Mouse (Mus musculus): ENCODE measurements around the gene Bak1. TPM values are rescaled to one million over a fixed set of nuclear protein-coding genes. Genes with fewer than 3 reads are reported as not detected.
"Not testable (repeated sequence)": the region's sequence is repeated elsewhere in the genome, so short reads cannot be mapped to it uniquely, and the experiment has no call there.

The Bak1 gene
- polyA plus RNA-seq, 1 experiment from 2014 or later: 3.5 TPM

DNA sequence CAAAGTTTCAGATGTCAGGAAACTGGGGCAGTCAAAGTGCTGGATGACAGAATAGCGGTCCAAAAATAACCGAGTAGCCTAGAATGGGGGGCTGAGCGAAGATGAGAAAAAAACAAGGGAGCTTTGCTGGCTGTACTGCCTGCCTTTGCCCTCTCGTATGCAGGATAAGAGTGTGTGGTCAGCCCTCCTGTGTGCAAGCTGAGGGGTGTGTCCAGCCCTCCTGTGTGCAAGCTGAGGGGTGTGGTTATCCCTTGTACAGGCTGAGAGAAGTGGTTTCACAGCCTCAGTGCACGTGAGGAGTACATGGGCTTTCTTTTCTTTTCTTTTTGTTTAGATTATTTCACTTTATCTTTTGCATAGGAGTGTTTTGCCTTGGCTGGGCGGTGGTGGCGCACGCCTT is 33.2 kb downstream of the Bak1 start:
- WGBS: 78% methylated on average over 8 of the region's 8 CpGs
- no peaks in the 10 kb centered on the region for H3K27me3 ChIP-seq
- no peaks in the 10 kb centered on the region for H3K4me1 ChIP-seq
- ATAC-seq (ENCODE audit: low FRiP score): no peak
- no peaks in the 10 kb centered on the region for H3K9me3 ChIP-seq (replicated peaks)
- no peak overlapping the region for H3K27ac ChIP-seq
- H3K4me3 ChIP-seq: no peak overlapping the region
- no peak overlapping the region for H3K4me2 ChIP-seq (replicated peaks)
- H3K36me3 ChIP-seq: no peaks in the 10 kb centered on the region
- no peak overlapping the region for H3K9ac ChIP-seq

DNA sequence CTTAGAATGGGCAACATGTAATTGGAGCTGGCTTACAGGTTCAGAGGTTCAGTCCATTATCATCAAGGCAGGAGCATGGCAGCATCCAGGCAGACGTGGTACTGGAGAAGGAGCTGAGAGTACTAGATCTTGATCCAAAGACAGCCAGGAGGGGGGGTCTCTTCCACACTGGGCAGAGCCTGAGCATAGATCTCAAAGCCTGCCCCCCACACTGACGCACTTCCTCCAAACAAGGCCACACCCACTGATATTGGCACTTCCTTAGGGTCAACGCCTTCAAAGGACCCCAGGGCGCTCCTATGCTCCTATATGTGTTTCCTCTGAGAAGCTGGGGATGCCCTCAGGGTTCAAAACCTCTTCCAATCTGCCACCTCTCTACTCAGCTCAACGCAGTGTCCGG is 33.8 kb downstream of the Bak1 start:
- Histone ChIP-seq H3K4me2 (replicated peaks) (no peak overlapping the region), H3K9ac (no peak overlapping the region), H3K9me3 (replicated peaks) (no peaks in the 10 kb centered on the region), H3K4me3 (no peak overlapping the region), H3K4me1 (no peaks in the 10 kb centered on the region), H3K27ac (no peak overlapping the region), H3K36me3 (no peaks in the 10 kb centered on the region), H3K27me3 (no peaks in the 10 kb centered on the region)
- no peak for ATAC-seq (ENCODE audit: low FRiP score)
- WGBS: 79% methylated on average over 6 of the region's 6 CpGs

DNA sequence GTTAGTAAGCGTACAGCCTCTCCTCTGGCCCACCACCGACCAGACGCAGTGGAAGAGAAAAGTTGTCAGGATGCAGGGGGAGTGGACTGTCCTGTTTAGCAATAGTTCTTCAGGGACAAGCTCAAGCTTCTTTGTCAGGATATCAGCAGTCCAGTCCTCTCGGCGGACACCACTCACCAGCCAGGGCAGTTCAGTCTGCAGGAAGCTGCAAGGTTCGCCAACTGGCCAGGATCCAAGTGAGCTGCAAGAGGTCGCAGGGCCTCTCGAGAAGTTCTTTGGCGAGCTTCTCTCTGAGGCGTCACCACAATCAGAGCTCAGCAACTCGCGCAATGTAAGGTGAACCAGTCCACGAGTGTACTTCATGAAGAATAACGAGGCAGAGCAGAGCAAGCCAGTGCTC is 34.4 kb downstream of the Bak1 start:
- WGBS: 88% methylated on average over 14 of the region's 14 CpGs
- no peaks in the 10 kb centered on the region for H3K9me3 ChIP-seq (replicated peaks)

DNA sequence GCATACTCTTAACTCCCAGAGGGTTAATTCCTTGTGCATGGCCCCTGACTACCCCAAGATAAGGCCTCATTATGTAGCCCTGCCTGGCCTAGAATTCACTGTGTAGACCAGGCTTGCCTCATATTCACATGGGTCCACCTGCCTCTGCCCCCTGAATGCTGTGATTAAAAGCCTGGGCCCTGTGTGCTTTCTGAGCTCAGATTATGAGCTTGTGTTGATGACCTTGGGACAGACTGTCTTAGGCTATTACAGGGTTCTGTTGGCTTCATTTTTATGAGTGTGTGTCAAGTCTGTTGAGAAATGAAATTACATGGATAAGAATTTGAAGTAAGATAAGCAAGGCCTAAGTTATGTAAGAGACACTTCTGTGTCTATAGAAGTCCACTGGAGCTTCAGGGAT is 38.3 kb downstream of the Bak1 start:
- no peaks in the 10 kb centered on the region for H3K36me3 ChIP-seq
- no peak overlapping the region for H3K9ac ChIP-seq
- H3K9me3 ChIP-seq (replicated peaks): no peaks in the 10 kb centered on the region
- H3K27ac ChIP-seq: no peak overlapping the region
- H3K4me3 ChIP-seq: no peak overlapping the region
- H3K27me3 ChIP-seq: no peaks in the 10 kb centered on the region
- no peak overlapping the region for H3K4me2 ChIP-seq (replicated peaks)
- no peaks in the 10 kb centered on the region for H3K4me1 ChIP-seq
- no peak for ATAC-seq (ENCODE audit: low FRiP score)

More for the DNA sequence above, 34.4 kb downstream of the Bak1 start:
- Histone ChIP-seq H3K4me1 (no peaks in the 10 kb centered on the region), H3K27me3 (no peaks in the 10 kb centered on the region), H3K4me2 (replicated peaks) (no peak overlapping the region), H3K27ac (no peak overlapping the region), H3K36me3 (no peaks in the 10 kb centered on the region), H3K4me3 (no peak overlapping the region), H3K9ac (no peak overlapping the region)
- ATAC-seq (ENCODE audit: low FRiP score): no peak

DNA sequence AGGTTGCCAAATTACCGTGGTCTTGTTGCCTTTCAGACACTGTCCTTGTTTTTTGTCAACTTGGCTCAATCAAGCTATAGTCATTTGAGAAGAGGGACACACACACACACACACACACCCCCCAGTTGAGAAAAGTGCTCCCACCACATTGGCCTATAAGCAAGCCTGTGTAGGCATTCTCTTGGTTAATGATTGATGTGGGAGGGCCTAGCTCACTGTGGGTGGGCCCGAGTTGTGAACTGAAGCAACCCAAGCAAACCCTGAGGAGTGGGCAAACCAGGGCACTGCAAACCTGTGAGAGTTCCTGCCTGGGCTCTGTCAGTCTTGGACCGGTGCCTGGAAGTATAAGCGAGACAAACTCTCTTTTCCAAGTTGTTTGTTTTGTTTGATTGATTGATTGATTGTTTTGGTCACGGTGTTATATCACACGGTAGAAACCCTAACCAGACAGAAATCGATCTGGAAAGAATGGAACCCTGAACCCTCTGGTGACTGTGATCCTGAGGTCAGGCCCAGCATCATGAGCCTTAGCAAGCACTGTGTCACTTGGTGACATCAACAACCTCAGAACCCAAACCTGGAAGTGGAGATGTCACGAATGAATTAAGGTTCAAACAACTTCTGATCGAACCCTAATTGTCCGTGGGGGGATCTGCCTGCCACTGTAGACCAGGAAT is 43.2 kb downstream of the Bak1 start:
- 77% methylated on average over 10 of the region's 10 CpGs for WGBS
- Histone ChIP-seq H3K9me3 (replicated peaks) (no peaks in the 10 kb centered on the region), H3K4me1 (no peaks in the 10 kb centered on the region), H3K36me3 (peaks cover 8% of the 10 kb centered on the region; the same call in 1 of the 2 replicates), H3K27ac (no peak overlapping the region), H3K4me3 (no peak overlapping the region), H3K27me3 (no peaks in the 10 kb centered on the region), H3K4me2 (replicated peaks) (no peak overlapping the region), H3K9ac (no peak overlapping the region)
- no peak for ATAC-seq (ENCODE audit: low FRiP score)

DNA sequence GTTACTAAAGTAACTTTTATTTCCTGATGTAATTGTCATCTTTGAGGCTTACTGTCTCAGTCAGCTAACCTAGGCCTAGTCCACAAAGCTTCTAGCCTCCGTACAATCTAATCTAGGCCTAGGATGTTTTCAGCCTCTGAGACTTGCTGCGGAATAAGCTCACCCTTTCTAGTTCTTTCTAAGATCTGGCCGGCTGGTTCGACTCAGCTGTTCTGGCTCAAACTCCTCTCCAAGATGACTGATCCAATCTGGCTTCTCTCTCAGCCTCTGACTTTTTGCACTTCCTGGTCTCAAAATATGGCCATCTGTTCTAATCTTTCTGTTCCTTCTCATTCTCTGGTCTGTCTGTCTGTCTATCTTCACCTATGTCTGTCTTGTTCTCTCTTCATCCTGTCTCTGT is 45.4 kb downstream of the Bak1 start:
- Histone ChIP-seq H3K36me3 (peaks cover 25% of the 10 kb centered on the region), H3K27ac (no peak overlapping the region), H3K4me2 (replicated peaks) (no peak overlapping the region), H3K9me3 (replicated peaks) (no peaks in the 10 kb centered on the region), H3K27me3 (no peaks in the 10 kb centered on the region), H3K9ac (no peak overlapping the region), H3K4me1 (no peaks in the 10 kb centered on the region), H3K4me3 (no peak overlapping the region)
- WGBS: 95% methylated on average over 4 of the region's 4 CpGs
- no peak for ATAC-seq (ENCODE audit: low FRiP score)

DNA sequence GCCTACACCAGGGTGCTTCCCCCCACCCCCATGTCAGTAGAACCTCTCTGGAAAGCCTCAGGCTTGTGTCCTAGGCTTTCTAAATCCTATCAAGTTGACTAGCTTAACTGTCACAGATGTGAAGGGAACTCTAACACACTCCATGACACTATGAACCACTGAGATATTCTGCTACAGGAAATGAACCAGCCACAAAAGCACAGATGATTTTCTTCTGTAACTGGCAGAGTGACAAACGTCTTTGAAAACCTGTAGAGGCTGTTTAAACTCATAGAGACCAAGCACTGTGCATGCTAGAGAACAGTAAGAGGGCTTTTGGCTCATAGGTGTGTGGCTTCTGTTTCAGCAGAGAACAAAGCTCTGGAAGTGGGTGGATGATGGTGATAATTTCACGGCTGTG is 47.8 kb downstream of the Bak1 start:
- no peaks in the 10 kb centered on the region for H3K27me3 ChIP-seq
- no peak overlapping the region for H3K4me2 ChIP-seq (replicated peaks)
- no peak for ATAC-seq (ENCODE audit: low FRiP score)
- no peak overlapping the region for H3K27ac ChIP-seq
- no peaks in the 10 kb centered on the region for H3K9me3 ChIP-seq (replicated peaks)
- peaks cover 6% of the 10 kb centered on the region for H3K4me1 ChIP-seq
- 74% methylated on average over 2 of the region's 2 CpGs for WGBS
- H3K4me3 ChIP-seq: no peak overlapping the region
- H3K9ac ChIP-seq: no peak overlapping the region
- H3K36me3 ChIP-seq: peaks cover 45% of the 10 kb centered on the region

DNA sequence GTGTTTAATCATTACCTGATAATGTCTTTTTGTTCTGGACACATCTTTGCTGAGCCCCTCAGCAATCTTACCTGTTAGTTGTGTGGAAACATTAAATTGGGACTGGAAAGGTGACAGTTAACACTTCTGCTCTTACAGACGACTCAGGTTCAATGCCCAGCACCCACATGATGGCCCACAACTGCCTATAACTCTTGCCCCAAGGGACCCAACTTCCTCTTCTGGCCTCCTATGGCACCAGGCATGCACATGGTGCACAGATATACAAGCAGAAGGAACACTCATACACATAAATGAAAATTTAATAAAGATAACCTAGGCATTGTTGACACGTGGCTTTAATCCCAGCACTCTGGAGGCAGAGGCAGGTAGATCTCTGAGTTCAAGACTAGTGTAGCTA is 49.4 kb downstream of the Bak1 start:
- Histone ChIP-seq H3K4me3 (no peak overlapping the region), H3K4me2 (replicated peaks) (no peak overlapping the region), H3K9ac (no peak overlapping the region), H3K4me1 (peaks cover 21% of the 10 kb centered on the region), H3K9me3 (replicated peaks) (no peaks in the 10 kb centered on the region), H3K36me3 (peaks cover 61% of the 10 kb centered on the region), H3K27ac (no peak overlapping the region), H3K27me3 (no peaks in the 10 kb centered on the region)
- WGBS: 81% methylated on average over 2 of the region's 2 CpGs
- ATAC-seq (ENCODE audit: low FRiP score): no peak

DNA sequence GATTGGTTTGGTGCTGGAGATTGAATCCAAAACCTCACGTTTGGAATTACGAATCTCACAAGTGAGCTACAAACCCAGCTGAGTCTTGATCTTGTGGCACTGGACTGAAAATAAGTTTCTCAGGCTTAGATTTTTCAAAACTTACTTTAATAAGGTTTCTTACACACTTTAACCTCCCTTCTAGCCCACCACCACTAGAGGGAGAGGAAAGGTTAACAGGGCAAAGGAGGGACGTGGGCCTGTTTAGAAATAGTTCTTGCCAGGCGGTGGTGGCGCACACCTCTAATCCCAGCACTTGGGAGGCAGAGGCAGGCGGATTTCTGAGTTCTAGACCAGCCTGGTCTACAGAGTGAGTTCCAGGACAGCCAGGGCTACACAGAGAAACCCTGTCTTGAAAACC is 51.5 kb downstream of the Bak1 start:
- H3K27me3 ChIP-seq; H3K27ac ChIP-seq; H3K9ac ChIP-seq; H3K4me3 ChIP-seq; H3K4me2 ChIP-seq (replicated peaks); H3K9me3 ChIP-seq (replicated peaks); ATAC-seq (ENCODE audit: low FRiP score): not testable (repeated sequence)
- Histone ChIP-seq H3K4me1 (peaks cover 33% of the 10 kb centered on the region), H3K36me3 (peaks cover 62% of the 10 kb centered on the region)
- 88% methylated on average over 6 of the region's 6 CpGs for WGBS

DNA sequence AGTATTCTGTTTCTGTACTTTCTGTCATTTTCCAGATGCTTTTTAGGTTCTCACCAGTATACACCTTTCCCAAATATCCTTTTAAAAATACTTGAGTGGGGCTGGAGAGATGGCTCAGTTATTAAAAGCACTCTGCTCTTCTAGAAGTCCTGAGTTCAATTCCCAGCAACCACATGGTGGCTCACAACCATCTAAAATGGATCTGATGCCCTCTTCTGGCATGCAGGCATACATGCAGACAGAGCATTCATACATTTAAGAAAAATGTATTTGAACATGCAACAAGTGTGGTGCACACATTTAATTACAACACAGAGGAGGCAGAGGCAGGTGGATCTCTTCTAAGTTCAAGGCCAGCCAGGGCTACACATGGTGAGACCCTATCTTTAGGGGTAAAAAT is 53.4 kb downstream of the Bak1 start:
- H3K4me3 ChIP-seq: no peak overlapping the region
- ATAC-seq (ENCODE audit: low FRiP score): no peak
- H3K9ac ChIP-seq: no peak overlapping the region
- no peak overlapping the region for H3K4me2 ChIP-seq (replicated peaks)
- no peaks in the 10 kb centered on the region for H3K27me3 ChIP-seq
- peaks cover 46% of the 10 kb centered on the region for H3K4me1 ChIP-seq
- H3K27ac ChIP-seq: no peak overlapping the region
- peaks cover 58% of the 10 kb centered on the region for H3K36me3 ChIP-seq
- no peaks in the 10 kb centered on the region for H3K9me3 ChIP-seq (replicated peaks)

DNA sequence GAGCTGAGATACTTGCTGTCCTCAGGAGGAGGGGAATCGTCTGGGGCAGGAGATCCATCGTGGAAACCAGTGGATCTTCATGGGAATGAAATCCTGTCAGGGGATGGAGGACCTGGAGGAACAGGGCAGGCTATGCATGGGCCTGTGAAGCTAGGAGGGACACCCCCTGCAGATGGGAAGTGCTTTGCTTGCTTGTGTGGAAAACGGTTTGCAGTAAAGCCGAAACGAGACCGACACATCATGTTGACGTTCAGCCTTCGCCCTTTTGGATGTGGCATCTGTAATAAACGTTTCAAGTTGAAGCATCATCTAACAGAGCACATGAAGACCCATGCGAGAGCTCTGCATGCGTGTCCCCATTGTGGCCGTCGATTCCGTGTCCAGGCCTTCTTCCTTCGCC is 54.3 kb downstream of the Bak1 start:
- H3K36me3 ChIP-seq: peaks cover 55% of the 10 kb centered on the region
- peaks cover 46% of the 10 kb centered on the region for H3K4me1 ChIP-seq
- peak overlapping the region; percentile 98 for H3K4me2 ChIP-seq (replicated peaks)
- WGBS: 90% methylated on average over 15 of the region's 15 CpGs
- no peaks in the 10 kb centered on the region for H3K9me3 ChIP-seq (replicated peaks)
- no peak overlapping the region for H3K27ac ChIP-seq
- no peak for ATAC-seq (ENCODE audit: low FRiP score)
- no peak overlapping the region for H3K9ac ChIP-seq
- H3K27me3 ChIP-seq: no peaks in the 10 kb centered on the region
- H3K4me3 ChIP-seq: no peak overlapping the region

DNA sequence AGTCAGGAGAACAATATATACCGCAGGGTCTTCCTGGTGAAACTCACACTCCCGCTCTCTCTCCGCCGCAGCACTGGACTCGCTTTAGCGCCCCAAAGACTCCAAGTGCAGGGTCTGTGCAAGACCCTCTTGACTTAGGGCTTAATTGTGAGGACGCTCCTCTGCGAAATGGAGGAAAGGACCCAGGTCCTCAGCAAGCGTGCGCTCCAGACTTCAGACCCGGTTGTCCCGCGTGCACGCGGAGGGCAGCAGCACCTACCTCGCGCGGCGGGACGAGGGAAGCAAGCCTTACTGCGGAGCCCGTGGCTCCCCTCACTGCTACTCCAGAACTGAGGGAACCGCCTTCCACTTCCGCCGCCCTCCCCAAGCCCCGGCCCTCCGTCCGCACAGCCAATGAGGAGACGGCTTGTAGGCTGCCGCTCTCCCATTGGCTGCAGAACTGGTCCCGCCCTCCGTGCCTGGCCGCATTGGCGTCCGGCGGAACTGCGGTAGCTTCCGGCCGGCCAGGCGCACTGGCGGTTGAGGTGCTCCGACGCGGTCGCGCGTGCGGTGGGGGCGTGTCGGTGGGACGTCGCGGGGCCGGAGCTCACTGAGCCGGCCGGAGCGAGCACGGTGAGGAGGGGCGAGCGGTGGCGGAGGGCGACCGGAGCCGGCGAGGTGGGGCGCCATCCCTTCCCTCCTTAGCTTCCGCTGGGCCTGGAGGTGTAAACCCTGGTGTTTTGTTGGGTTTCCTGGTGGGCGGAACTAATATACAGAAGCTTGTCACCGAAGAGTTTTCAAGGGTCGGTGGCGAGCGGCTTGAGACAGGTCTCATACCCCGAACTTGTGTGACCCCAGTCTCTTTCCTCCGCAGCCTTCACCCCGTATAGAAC is 55.9 kb downstream of the Bak1 start, which contains the start of gene Zbtb9:
Zbtb9 (plus strand) TSS at position 465 of the 872 bp plus-strand sequence.
- Histone ChIP-seq H3K36me3 (peaks cover 49% of the 10 kb centered on the region), H3K9me3 (replicated peaks) (no peaks in the 10 kb centered on the region), H3K27ac (peak within 1 kb of the TSS; percentile 86), H3K9ac (peak within 1 kb of the TSS; percentile 84), H3K4me1 (peaks cover 46% of the 10 kb centered on the region), H3K27me3 (no peaks in the 10 kb centered on the region), H3K4me2 (replicated peaks) (peak within 1 kb of the TSS; percentile 98), H3K4me3 (peak within 1 kb of the TSS; percentile 87)
- under 1% methylated on average over 74 of the region's 75 CpGs for WGBS
- ATAC-seq (ENCODE audit: low FRiP score): peak; percentile 98

DNA sequence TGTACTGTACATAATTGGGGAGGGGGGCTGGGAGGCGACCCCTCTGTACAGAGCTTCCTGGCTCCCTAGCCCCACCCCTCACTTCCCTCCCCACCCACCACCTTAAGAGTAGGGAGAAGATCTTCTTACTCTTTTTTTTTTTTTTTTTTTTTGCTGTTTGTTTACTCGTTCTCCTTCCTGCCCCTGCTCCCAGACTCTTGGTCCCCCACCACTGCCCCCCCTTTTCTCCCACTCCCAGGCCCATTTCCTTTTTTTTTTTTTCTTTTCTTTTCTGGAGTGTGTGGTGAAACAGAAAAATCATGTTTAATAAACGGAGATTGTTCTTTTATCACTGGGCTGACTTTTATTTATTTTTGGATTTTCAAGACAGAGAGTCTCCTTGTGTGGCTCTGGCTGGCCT is 56.7 kb downstream of the Bak1 start:
- peak overlapping the region; percentile 86; the same call in 1 of the 2 replicates for H3K27ac ChIP-seq
- H3K36me3 ChIP-seq: peaks cover 50% of the 10 kb centered on the region
- H3K27me3 ChIP-seq: no peaks in the 10 kb centered on the region
- no peaks in the 10 kb centered on the region for H3K9me3 ChIP-seq (replicated peaks)
- peaks cover 46% of the 10 kb centered on the region for H3K4me1 ChIP-seq
- H3K4me2 ChIP-seq (replicated peaks): peak overlapping the region; percentile 79
- 8% methylated on average over 3 of the region's 3 CpGs for WGBS
- peak overlapping the region; percentile 84 for H3K9ac ChIP-seq
- ATAC-seq (ENCODE audit: low FRiP score): no peak
- H3K4me3 ChIP-seq: peak overlapping the region; percentile 87

Measured in hindbrain, embryonic 12.5 days (tissue).